Mouse (Mus musculus) stomach, postnatal 0 days (tissue): Measurements from ENCODE around the gene Ints14. TPM values are rescaled to one million over a fixed set of nuclear protein-coding genes. Genes with fewer than 3 reads are reported as not detected.

ENCODE experiments used
- ATAC-seq: fragments of 200-750 bp; cut with Nextera tagmentation; 2 replicates; pipeline ENCODE4 v1.8.0; 2017; ENCODE audit not compliant: low FRiP score, low TSS enrichment
- DNase-seq: peaks from one replicate; pipeline ENCODE4 v3.0.0-alpha.2; 2016; ENCODE audit warnings: low spot score
- H3K27ac ChIP-seq: fragments of 300-500 bp; sonication (generic); replicated peaks from 2 replicates; pipeline ENCODE4 v1.5.1; 2014; ENCODE audit warnings: mild to moderate bottlenecking, control low read depth
- H3K27me3 ChIP-seq: fragments of 300-500 bp; sonication (generic); 2 replicates; pipeline ENCODE4 v1.6.1; 2014; ENCODE audit warnings: low read length; ENCODE audit not compliant: control insufficient read depth, insufficient read depth
- H3K36me3 ChIP-seq: fragments of 300-500 bp; sonication (generic); 2 replicates; pipeline ENCODE4 v1.6.1; 2014; ENCODE audit warnings: low read length, mixed read lengths; ENCODE audit not compliant: control insufficient read depth, insufficient read depth
- H3K4me1 ChIP-seq: fragments of 300-500 bp; sonication (generic); replicated peaks from 2 replicates; pipeline ENCODE4 v1.6.1; 2014; ENCODE audit warnings: antibody characterized with exemption; ENCODE audit not compliant: control insufficient read depth, insufficient read depth
- H3K4me2 ChIP-seq: fragments of 300-500 bp; sonication (generic); replicated peaks from 2 replicates; pipeline ENCODE4 v1.6.1; 2014; ENCODE audit warnings: low read depth, mild to moderate bottlenecking, control low read depth, moderate library complexity
- H3K4me3 ChIP-seq: fragments of 300-500 bp; sonication (generic); 2 replicates; pipeline ENCODE4 v1.5.1; 2014; ENCODE audit warnings: low read depth, low read length, control low read depth
- H3K9ac ChIP-seq: fragments of 300-500 bp; sonication (generic); 2 replicates; pipeline ENCODE4 v1.6.1; 2014; ENCODE audit warnings: mild to moderate bottlenecking, low read length, control low read depth, mixed read lengths
- H3K9me3 ChIP-seq: fragments of 300-500 bp; sonication (generic); 2 replicates; pipeline ENCODE4 v1.6.1; 2016; ENCODE audit warnings: low read length; ENCODE audit not compliant: control insufficient read depth
- CTCF ChIP-seq: IDR thresholded peaks from 2 replicates; pipeline ENCODE4 v1.5.1; 2016; ENCODE audit warnings: antibody characterized with exemption, low read depth, mild to moderate bottlenecking, moderate library complexity
- EP300 ChIP-seq: optimal IDR thresholded peaks from 2 replicates; pipeline ENCODE3; 2016; ENCODE audit warnings: antibody characterized with exemption
- WGBS: fragments of 180-500 bp; shearing (Covaris S2); extraction: QIAGEN DNeasy Blood & Tissue Kit; methylation state at CpG from one replicate; pipeline ENCODE4 v1.1.7; 2014; 5-methylcytosine and 5-hydroxymethylcytosine counted together
- polyA plus RNA-seq: library from polyadenylated mRNA; unstranded; fragments of >200 nt; fragmentation: Nextera tagmentation; extraction: Ambion mirVana; gene quantifications from 2 replicates; pipeline ENCODE4 v1.2.1, GENCODE M21; 2015

Gene Ints14
- polyA plus RNA-seq, 1 experiment from 2014 or later: 25.8 TPM

- no peaks in the 10 kb centered on the region for H3K4me1 ChIP-seq
- no peaks in the 10 kb centered on the region for H3K36me3 ChIP-seq
- no peak for ATAC-seq
- 34% methylated on average over 11 of the region's 11 CpGs for WGBS
- no peak overlapping the region for H3K27ac ChIP-seq
- H3K9me3 ChIP-seq: no peaks in the 10 kb centered on the region
- H3K4me3 ChIP-seq: no peak overlapping the region
- no peak for TF ChIP-seq EP300
- TF ChIP-seq CTCF: no peak
- H3K27me3 ChIP-seq: no peaks in the 10 kb centered on the region
- DNase-seq: no peak
- no peak overlapping the region for H3K9ac ChIP-seq
- no peak overlapping the region for H3K4me2 ChIP-seq
Measured at GRCm38 (mm10) chr9:64943997-64944396, 16.7 kb upstream of the Ints14 start.

- no peak overlapping the region for H3K27ac ChIP-seq
- no peaks in the 10 kb centered on the region for H3K9me3 ChIP-seq
- no peak overlapping the region for H3K9ac ChIP-seq
- ATAC-seq: no peak
- no peak for TF ChIP-seq EP300
- no peak for TF ChIP-seq CTCF
- H3K36me3 ChIP-seq: no peaks in the 10 kb centered on the region
- 0 out of 2 replicates have a peak, but pooled peaks cover 2% of the 10 kb centered on the region for H3K27me3 ChIP-seq
- DNase-seq: no peak
- no peaks in the 10 kb centered on the region for H3K4me1 ChIP-seq
- H3K4me3 ChIP-seq: no peak overlapping the region
- no peak overlapping the region for H3K4me2 ChIP-seq
- WGBS: 85% methylated on average over 9 of the region's 9 CpGs
Measured at GRCm38 (mm10) chr9:64947483-64948095, 13.1 kb upstream of the Ints14 start.

DNA sequence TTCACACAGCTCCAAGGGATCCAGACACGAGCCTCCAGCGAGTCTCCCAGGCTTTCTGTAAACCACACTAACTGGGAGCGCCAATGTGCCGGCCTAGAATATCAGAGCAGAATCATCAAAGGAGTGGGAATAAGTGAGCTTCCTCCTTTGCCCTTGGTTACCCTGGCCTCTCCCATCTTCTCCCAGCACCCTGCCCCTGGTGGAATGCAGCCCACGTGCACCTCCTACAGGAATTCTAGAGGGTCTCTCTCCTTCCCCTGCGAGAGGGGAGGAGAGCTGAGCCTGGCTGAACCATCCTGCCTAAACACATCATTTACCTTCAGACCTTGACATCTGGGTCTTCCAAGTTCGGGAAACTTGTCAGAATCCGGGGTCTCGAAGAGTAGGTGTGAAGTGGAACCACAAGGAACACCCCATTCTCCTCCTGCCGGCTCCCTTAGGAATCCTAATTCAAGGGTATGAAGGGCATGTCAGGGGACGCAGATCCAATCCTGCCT is 9.5 kb upstream of the Ints14 start, which contains the start of gene Slc24a1:
TSS of gene Slc24a1 (minus strand) at position 447 of the 497 bp plus-strand sequence.
- no peak for DNase-seq
- no peak within 1 kb of the TSS for H3K9ac ChIP-seq
- H3K27me3 ChIP-seq: 0 out of 2 replicates have a peak, but pooled peaks cover 2% of the 10 kb centered on the region
- H3K27ac ChIP-seq: no peak within 1 kb of the TSS
- no peaks in the 10 kb centered on the region for H3K36me3 ChIP-seq
- H3K4me3 ChIP-seq: no peak within 1 kb of the TSS
- TF ChIP-seq CTCF: no peak
- TF ChIP-seq EP300: no peak
- 35% methylated on average over 11 of the region's 11 CpGs for WGBS
- no peak within 1 kb of the TSS for H3K4me2 ChIP-seq
- no peaks in the 10 kb centered on the region for H3K9me3 ChIP-seq
- no peaks in the 10 kb centered on the region for H3K4me1 ChIP-seq
- no peak for ATAC-seq

- ATAC-seq (no peak), DNase-seq (no peak)
- Histone ChIP-seq H3K4me1 (no peaks in the 10 kb centered on the region), H3K9ac (no peak overlapping the region), H3K27ac (no peak overlapping the region), H3K4me2 (no peak overlapping the region), H3K4me3 (no peak overlapping the region), H3K9me3 (no peaks in the 10 kb centered on the region), H3K27me3 (0 out of 2 replicates have a peak, but pooled peaks cover 2% of the 10 kb centered on the region), H3K36me3 (no peaks in the 10 kb centered on the region)
- WGBS: 11% methylated on average over 5 of the region's 5 CpGs
- TF ChIP-seq CTCF: no peak
- no peak for TF ChIP-seq EP300
Measured at GRCm38 (mm10) chr9:64952055-64952454, 8.7 kb upstream of the Ints14 start.

GRCm38 (mm10) chr9:64953190-64953589 is 7.5 kb upstream of the Ints14 start:
- H3K4me1 ChIP-seq: no peaks in the 10 kb centered on the region
- H3K9ac ChIP-seq: no peak overlapping the region
- H3K4me3 ChIP-seq: no peak overlapping the region
- WGBS: 52% methylated on average over 7 of the region's 7 CpGs
- H3K27ac ChIP-seq: no peak overlapping the region
- H3K4me2 ChIP-seq: no peak overlapping the region
- TF ChIP-seq CTCF (no peak), EP300 (no peak)
- DNase-seq (no peak), ATAC-seq (no peak)
- H3K9me3 ChIP-seq: no peaks in the 10 kb centered on the region
- 0 out of 2 replicates have a peak, but pooled peaks cover 2% of the 10 kb centered on the region for H3K27me3 ChIP-seq
- no peaks in the 10 kb centered on the region for H3K36me3 ChIP-seq

GRCm38 (mm10) chr9:64956337-64956736 is 4.4 kb upstream of the Ints14 start:
- peak overlapping the region; percentile 37 for H3K4me2 ChIP-seq
- H3K9ac ChIP-seq: no peak overlapping the region
- no peak for TF ChIP-seq CTCF
- TF ChIP-seq EP300: no peak
- H3K27me3 ChIP-seq: no peaks in the 10 kb centered on the region
- WGBS: 22% methylated on average over 12 of the region's 12 CpGs
- H3K9me3 ChIP-seq: no peaks in the 10 kb centered on the region
- no peaks in the 10 kb centered on the region for H3K36me3 ChIP-seq
- no peak overlapping the region for H3K4me3 ChIP-seq
- H3K4me1 ChIP-seq: no peaks in the 10 kb centered on the region
- no peak overlapping the region for H3K27ac ChIP-seq
- ATAC-seq: no peak
- DNase-seq: peak; percentile 79
